ENCODE assay signal across 8 mouse cellular contexts in genomic region chr13:8995990-8996786, GRCm38 (mm10). TPM values are rescaled to one million over a fixed set of nuclear protein-coding genes. Genes with fewer than 3 reads are reported as not detected.
DNase-seq lines count a peak whose midpoint lies in the region; ATAC-seq lines count a peak whose summit lies in the region.

Gene Gtpbp4, minus strand, starts transcription at chr13:8996083.

- peak within 1 kb of the TSS; percentile 78 for H3K27ac ChIP-seq in hindbrain, embryonic 16.5 days (ENCODE audit: low read depth, low read length)
- H3K27ac ChIP-seq in macrophage: peak within 1 kb of the TSS; percentile 62

- no peaks in the 10 kb centered on the region for H3K9me3 ChIP-seq in hindbrain, embryonic 16.5 days (ENCODE audit: control insufficient read depth, low read length)

- under 1% methylated on average over 50 of the region's 51 CpGs for WGBS in hindbrain, embryonic 16.5 days
- WGBS in macrophage (ENCODE audit: missing documents): 2% methylated on average over 51 of the region's 51 CpGs

- peak within 1 kb of the TSS; percentile 100 for H3K4me3 ChIP-seq in hindbrain, embryonic 16.5 days (ENCODE audit: low read length)
- H3K4me3 ChIP-seq in macrophage (ENCODE audit: inconsistent target): peak within 1 kb of the TSS; percentile 100

- no peaks in the 10 kb centered on the region for H3K27me3 ChIP-seq in hindbrain, embryonic 16.5 days (replicated peaks; ENCODE audit: control insufficient read depth, insufficient read depth, low read length)

- DNase-seq in WW6 (ENCODE audit: low read depth, low spot score): peak; percentile 85
- peak; percentile 82 to 95 for DNase-seq in cerebellum, postnatal 4 days (ENCODE audit: low spot score in 2 of 2)
- DNase-seq in gastrocnemius, adult 18-20 months (ENCODE audit: low spot score): peak; percentile 97
- DNase-seq in left cerebral cortex, adult 18-20 months (ENCODE audit: low spot score in 2 of 2): peak; percentile 97 to 98
- peak; percentile 99 for DNase-seq in right cerebral cortex, adult 18-20 months
- peak; percentile 79 for DNase-seq in urinary bladder, postnatal 10 days (ENCODE audit: low spot score)

- H3K4me1 ChIP-seq in hindbrain, embryonic 16.5 days (ENCODE audit: control insufficient read depth, insufficient read depth, low read depth, low read length): peaks cover 14% of the 10 kb centered on the region

- peak within 1 kb of the TSS; percentile 98 for H3K4me2 ChIP-seq in hindbrain, embryonic 16.5 days (ENCODE audit: low read length)

- peak within 1 kb of the TSS; percentile 87 for H3K9ac ChIP-seq in hindbrain, embryonic 16.5 days (ENCODE audit: low read depth, low read length)

- peak; percentile 99 for ATAC-seq in hindbrain, embryonic 16.5 days

- H3K79me2 ChIP-seq in macrophage (ENCODE audit: inconsistent target): peaks cover 47% of the 10 kb centered on the region

- no peaks in the 10 kb centered on the region for H3K36me3 ChIP-seq in hindbrain, embryonic 16.5 days (ENCODE audit: control insufficient read depth, insufficient read depth, low read length)
- peaks cover 11% of the 10 kb centered on the region for H3K36me3 ChIP-seq in macrophage (ENCODE audit: inconsistent target)

RNA-seq across cellular contexts. Expression of gene Gtpbp4, which starts in this region (rescaled TPM):
- 10 to 100 TPM; 43.3 to 44.6 TPM for total RNA-seq in gastrocnemius, adult 18-20 months (2021)
- polyA plus RNA-seq in hindbrain, embryonic 16.5 days (2015; fragmentation: Nextera tagmentation; extraction: Ambion mirVana): 53.4 and 58.8 TPM in 2 replicates
- total RNA-seq in left cerebral cortex, adult 18-20 months (2021): 10 to 100 TPM; 39.5 to 46.7 TPM
- 100 to 1,000 TPM in 1 of 26 experiments, 10 to 100 TPM in 25; 29.5 to 119 (median 55.0) TPM for total RNA-seq in macrophage (2018; cell fraction: chromatin; rRNA removed)
- total RNA-seq in macrophage (2018; cell fraction: cytosol; rRNA removed): 10 to 100 TPM; 26.2 to 45.3 (median 31.2) TPM
- total RNA-seq in macrophage (2018; cell fraction: nucleus; rRNA removed): 10 to 100 TPM; 21.3 to 58.5 (median 31.4) TPM
- 17.7 to 50.7 TPM (median 49.2 TPM) in 3 replicates for polyA plus RNA-seq in macrophage (2018)

Comparison
In these comparisons a context has a peak if more than half of its experiments do, and no peak if none do; other contexts are left out.
1. Peak in every context shown above with its lines: DNase-seq, ATAC-seq, H3K4me3 ChIP-seq and H3K27ac ChIP-seq.